Mouse (Mus musculus): ENCODE measurements around the gene Rabgap1l.

- no peak for TF ChIP-seq GATA1 (IDR thresholded peaks at IDR 0.05; ENCODE audit: borderline replicate concordance, low read length)
- no peak for TF ChIP-seq FLI1 (IDR thresholded peaks at IDR 0.05; ENCODE audit: low read length)
These were observed 274.5 kb downstream of the Rabgap1l start for GRCm38 (mm10) chr1:160518552-160518951.
